Mouse (Mus musculus) cortical plate, adult 2 months (tissue): ENCODE measurements at regions not wholly inside any gene's neighbourhood (a gene's known extent, or its start where the extent isn't known, plus 50 kb on each side); places are given as distances from the start of the nearest gene placed in this dataset.

Experiments
- CTCF ChIP-seq: fragments of 200-500 bp; IDR thresholded peaks from 2 replicates; pipeline ENCODE4 v1.5.1; 2011; ENCODE audit warnings: mild to moderate bottlenecking, control low read depth, low read length; ENCODE audit not compliant: insufficient read depth; ENCODE audit errors: extremely low read depth
- POLR2A ChIP-seq: fragments of 200-500 bp; IDR thresholded peaks from 2 replicates; pipeline ENCODE4 v1.6.1; 2011; ENCODE audit warnings: mild to moderate bottlenecking, low read length, control low read depth; ENCODE audit not compliant: insufficient read depth; ENCODE audit errors: extremely low read depth

DNA sequence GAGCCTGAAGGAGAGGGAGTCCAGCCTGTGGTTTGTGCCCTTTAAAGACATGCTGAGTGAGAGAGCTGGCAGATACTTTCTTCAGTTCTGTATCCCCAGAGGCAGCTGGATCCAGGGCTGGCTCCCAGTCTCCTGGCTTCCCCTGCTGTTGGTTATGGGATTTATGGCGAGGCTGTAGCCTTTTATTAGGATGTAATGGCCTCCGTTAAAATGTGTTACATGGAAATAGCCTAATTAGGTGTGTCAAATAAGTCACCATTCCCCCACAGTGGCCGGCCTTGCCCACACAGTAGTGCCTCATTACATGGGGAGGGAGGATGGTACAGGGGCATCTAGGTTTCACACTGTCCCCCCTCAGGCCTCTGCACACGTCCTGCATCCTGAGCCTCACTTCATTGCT, 230.8 kb downstream of the Rplp1 start:
- TF ChIP-seq CTCF: no peak
- no peak for TF ChIP-seq POLR2A
